Mouse (Mus musculus): ENCODE measurements at regions not wholly inside any gene's neighbourhood (a gene's known extent, or its start where the extent isn't known, plus 50 kb on each side); places are given as distances from the start of the nearest gene placed in this dataset.

DNA sequence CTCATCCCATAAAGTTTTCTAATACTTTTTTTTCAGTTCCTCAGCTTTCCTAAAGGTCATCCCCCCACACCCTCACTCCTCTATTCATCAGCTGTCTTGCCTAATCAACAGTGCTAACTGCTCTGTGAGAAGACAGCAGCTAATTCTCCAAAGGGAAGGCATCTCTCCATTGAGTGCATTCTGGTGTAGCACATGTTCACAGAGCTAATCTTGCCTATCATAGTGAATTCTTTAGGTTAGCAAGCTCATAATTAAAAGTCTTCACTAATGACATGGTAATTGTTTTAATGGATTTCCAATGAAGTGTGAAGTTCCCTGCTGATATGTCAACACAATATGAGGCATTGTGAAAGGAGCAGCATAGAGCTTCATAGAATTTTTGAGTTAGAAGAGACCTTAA, 1129.2 kb downstream of the Pcdh7 start:
- TF ChIP-seq CTCF (IDR thresholded peaks at IDR 0.05; ENCODE audit: low read depth) = no peak
- no peak for TF ChIP-seq EP300 (optimal IDR thresholded peaks at IDR 0.05)
